Comparison of ENCODE assay signal across 8 mouse cellular contexts in genomic region chr5:109558123-109558403, GRCm38 (mm10). TPM values are rescaled to one million over a fixed set of nuclear protein-coding genes. Genes with fewer than 3 reads are reported as not detected.
DNase-seq lines count a peak whose midpoint lies in the region; ATAC-seq and TF ChIP-seq lines count a peak whose summit lies in the region.

No protein-coding gene starts in this region.

- DNase-seq in layer of hippocampus, adult 2 months (ENCODE audit: low spot score in 2 of 2): no peak
- no peak for DNase-seq in layer of hippocampus, adult 18-20 months (ENCODE audit: low spot score in 2 of 2)
- no peak for DNase-seq in midbrain, postnatal 0 days (ENCODE audit: low spot score)
- DNase-seq in urinary bladder, postnatal 14 days (ENCODE audit: low spot score): no peak
- DNase-seq in ovary, adult 18-20 months (ENCODE audit: low spot score): no peak
- no peak for DNase-seq in frontal cortex, postnatal 10 days (ENCODE audit: low spot score in 2 of 2)

- no peak overlapping the region for H3K9ac ChIP-seq in embryonic facial prominence, embryonic 12.5 days
- H3K9ac ChIP-seq in midbrain, postnatal 0 days (replicated peaks; ENCODE audit: low read length, poor library complexity, severe bottlenecking): peak overlapping the region; percentile 72

- H3K27me3 ChIP-seq in embryonic facial prominence, embryonic 12.5 days: no peaks in the 10 kb centered on the region
- H3K27me3 ChIP-seq in midbrain, postnatal 0 days (ENCODE audit: insufficient read depth, low read length): no peaks in the 10 kb centered on the region

- no peaks in the 10 kb centered on the region for H3K4me1 ChIP-seq in embryonic facial prominence, embryonic 12.5 days
- no peaks in the 10 kb centered on the region for H3K4me1 ChIP-seq in midbrain, postnatal 0 days (ENCODE audit: insufficient read depth, low read length)

- H3K9me3 ChIP-seq in embryonic facial prominence, embryonic 12.5 days: peaks cover 41% of the 10 kb centered on the region
- peaks cover 21% of the 10 kb centered on the region for H3K9me3 ChIP-seq in midbrain, postnatal 0 days (ENCODE audit: low read length)

- peak overlapping the region; percentile 43 for H3K4me2 ChIP-seq in embryonic facial prominence, embryonic 12.5 days (replicated peaks)
- H3K4me2 ChIP-seq in midbrain, postnatal 0 days (ENCODE audit: low read depth, low read length, poor library complexity, severe bottlenecking): peak overlapping the region; percentile 51

- H3K27ac ChIP-seq in layer of hippocampus, adult 2 months: peak overlapping the region; percentile 98
- peak overlapping the region; percentile 88 for H3K27ac ChIP-seq in embryonic facial prominence, embryonic 12.5 days
- peak overlapping the region; percentile 95 for H3K27ac ChIP-seq in midbrain, postnatal 0 days (ENCODE audit: low read depth, low read length)

- peak; percentile 18; the same call in 1 of the 2 replicates for ATAC-seq in embryonic facial prominence, embryonic 12.5 days (ENCODE audit: insufficient number of reproducible peaks, insufficient read depth, low FRiP score, low TSS enrichment)
- ATAC-seq in inflammation-experienced regulatory T-cells, adult 6 months: peak; percentile 20
- ATAC-seq in midbrain, postnatal 0 days (ENCODE audit: low FRiP score): no peak

- H3K36me3 ChIP-seq in embryonic facial prominence, embryonic 12.5 days: peaks cover 11% of the 10 kb centered on the region; the same call in 1 of the 2 replicates
- no peaks in the 10 kb centered on the region for H3K36me3 ChIP-seq in midbrain, postnatal 0 days (ENCODE audit: insufficient read depth, low read length)

- TF ChIP-seq CTCF in layer of hippocampus, adult 2 months (conservative IDR thresholded peaks at IDR 0.05): no peak
- no peak for TF ChIP-seq CTCF in midbrain, postnatal 0 days (IDR thresholded peaks at IDR 0.05)

- WGBS in embryonic facial prominence, embryonic 12.5 days: under 1% methylated on average over 9 of the region's 9 CpGs
- WGBS in midbrain, postnatal 0 days: under 1% methylated on average over 9 of the region's 9 CpGs

- peak overlapping the region; percentile 71 for H3K4me3 ChIP-seq in layer of hippocampus, adult 2 months
- H3K4me3 ChIP-seq in embryonic facial prominence, embryonic 12.5 days: peak overlapping the region; percentile 55
- H3K4me3 ChIP-seq in midbrain, postnatal 0 days (ENCODE audit: low read depth, low read length): peak overlapping the region; percentile 58

RNA-seq across cellular contexts. Expression of gene Crlf2, which starts 0.7 kb away (rescaled TPM):
- total RNA-seq in layer of hippocampus, adult 2 months (2021): 10 to 100 TPM; 24.3 to 26.5 TPM
- 10 to 100 TPM; 28.7 to 32.7 TPM for total RNA-seq in layer of hippocampus, adult 18-20 months (2021)
- polyA plus RNA-seq in embryonic facial prominence, embryonic 12.5 days (2016; fragmentation: Nextera tagmentation; extraction: Ambion mirVana): 5.4 and 7.1 TPM in 2 replicates
- polyA plus RNA-seq in inflammation-experienced regulatory T-cells, adult 6 months (2017; shearing (Covaris generic)): 10 to 100 TPM in 1 of 3 experiments, 1 to 10 TPM in 2; 4.5 to 10.3 (median 7.9) TPM
- 23.4 and 44.4 TPM in 2 replicates for total RNA-seq in midbrain, postnatal 0 days (2014; rRNA removed)
- 29.2 and 30.9 TPM in 2 replicates for polyA plus RNA-seq in midbrain, postnatal 0 days (2015; fragmentation: Nextera tagmentation; extraction: Ambion mirVana)
